Mouse (Mus musculus): ENCODE data around the gene Mboat2. TPM values are rescaled to one million over a fixed set of nuclear protein-coding genes. Genes with fewer than 3 reads are reported as not detected.

The Mboat2 gene
- polyA plus RNA-seq, 1 experiment from 2014 or later, result 75.6 TPM

DNA sequence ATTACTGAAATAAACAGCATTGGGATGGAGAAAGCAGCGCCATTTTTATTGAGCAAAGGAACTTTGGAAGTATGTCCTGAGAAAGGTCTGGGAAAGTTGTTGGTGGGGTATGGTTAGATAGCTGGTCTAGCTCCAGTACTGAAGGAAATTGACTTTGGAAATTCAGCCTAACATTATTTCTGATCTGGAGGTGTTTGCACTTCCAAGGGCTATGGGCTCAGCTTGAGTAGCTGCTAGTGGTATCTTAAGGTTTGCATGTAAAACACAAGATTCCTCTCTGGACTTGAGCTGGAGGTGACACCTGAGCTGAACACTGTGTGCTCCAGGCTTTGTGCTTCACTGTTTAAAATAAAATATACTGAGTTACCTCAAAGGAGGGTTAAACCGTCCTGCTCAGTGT is 1.8 kb downstream of the Mboat2 start:
- H3K4me3 ChIP-seq (replicated peaks), result peak overlapping the region; percentile 90
- WGBS, result 20% methylated on average over 2 of the region's 2 CpGs
- no peak for ATAC-seq
- H3K27me3 ChIP-seq, result no peaks in the 10 kb centered on the region
- H3K27ac ChIP-seq, result no peak overlapping the region
- H3K4me1 ChIP-seq (replicated peaks), result peaks cover 52% of the 10 kb centered on the region
- peak overlapping the region; percentile 92 for H3K9ac ChIP-seq (replicated peaks)
- no peaks in the 10 kb centered on the region for H3K9me3 ChIP-seq
- H3K4me2 ChIP-seq (replicated peaks), result peak overlapping the region; percentile 80
- H3K36me3 ChIP-seq, result no peaks in the 10 kb centered on the region

DNA sequence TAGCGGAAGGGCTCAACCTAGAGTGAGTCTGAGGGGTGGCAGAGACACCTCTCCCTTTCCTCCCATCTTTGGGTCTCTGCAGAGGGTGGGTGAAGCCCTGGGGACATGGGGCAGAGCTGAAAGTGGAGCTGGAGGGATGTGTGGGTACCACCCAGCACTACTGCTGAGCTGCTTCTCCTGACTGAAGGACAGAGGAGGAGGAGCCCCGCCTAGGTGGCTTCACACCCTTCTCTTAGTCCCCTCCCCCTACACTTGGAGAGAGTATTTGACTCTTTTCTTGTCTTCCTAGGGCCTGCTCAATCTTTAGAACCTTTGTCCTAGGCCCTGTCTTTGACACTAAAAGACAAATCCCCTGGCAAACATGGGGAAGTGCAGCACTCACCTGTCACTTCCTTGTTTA is 7.3 kb downstream of the Mboat2 start:
- H3K9ac ChIP-seq (replicated peaks), result no peak overlapping the region
- H3K27ac ChIP-seq, result no peak overlapping the region
- no peak overlapping the region for H3K4me2 ChIP-seq (replicated peaks)
- H3K36me3 ChIP-seq, result no peaks in the 10 kb centered on the region
- peaks cover 70% of the 10 kb centered on the region for H3K4me1 ChIP-seq (replicated peaks)
- ATAC-seq, result peak; percentile 27; the same call in 1 of the 2 replicates
- no peaks in the 10 kb centered on the region for H3K9me3 ChIP-seq
- no peak overlapping the region for H3K4me3 ChIP-seq (replicated peaks)
- 69% methylated on average over 2 of the region's 2 CpGs for WGBS
- no peaks in the 10 kb centered on the region for H3K27me3 ChIP-seq

DNA sequence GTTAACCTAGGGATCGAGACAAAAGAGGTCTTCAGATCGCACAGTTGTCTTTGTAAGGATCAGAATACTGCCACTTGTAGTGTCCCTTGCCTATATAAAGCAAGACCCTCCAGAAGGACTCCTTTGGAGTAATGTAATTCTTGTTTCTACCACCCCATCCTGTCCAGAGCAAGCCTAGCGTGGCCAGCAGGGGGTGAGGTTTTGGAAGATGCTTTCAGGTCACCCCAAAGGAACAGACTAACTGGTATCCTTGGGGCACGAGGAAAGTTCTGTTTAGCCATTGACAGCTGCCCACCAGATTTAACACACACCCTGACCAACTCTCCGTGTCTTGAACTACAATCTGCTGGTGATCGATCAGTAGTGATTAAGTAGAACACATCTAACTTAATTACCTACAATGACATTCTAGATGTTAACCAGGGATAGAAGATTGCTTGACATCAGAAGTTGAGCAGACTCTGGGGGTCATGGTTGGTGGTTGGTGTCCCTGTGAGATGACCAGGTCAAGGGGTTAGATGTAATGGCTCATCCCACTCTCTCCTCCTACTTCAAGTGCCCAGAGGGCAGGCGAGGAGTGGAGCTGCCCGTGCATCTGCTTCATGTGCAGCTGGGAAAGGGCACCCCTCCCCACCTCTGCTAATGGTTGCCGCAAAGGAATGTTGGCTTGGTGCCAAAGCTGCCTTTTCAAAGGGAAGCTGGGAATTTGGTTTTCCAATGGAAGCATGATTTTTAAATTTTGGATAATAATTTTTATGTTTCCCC is 10.6 kb downstream of the Mboat2 start:
- WGBS, result 59% methylated on average over 9 of the region's 9 CpGs
- peaks cover 77% of the 10 kb centered on the region for H3K4me1 ChIP-seq (replicated peaks)
- peak; percentile 66; the same call in 1 of the 2 replicates for ATAC-seq

GRCm38 (mm10) chr12:24842299-24842910 is 11.7 kb downstream of the Mboat2 start:
- no peaks in the 10 kb centered on the region for H3K27me3 ChIP-seq
- H3K4me2 ChIP-seq (replicated peaks), result 0 out of 2 replicates have a peak overlapping the region, but pooled peaks have one; percentile 1
- peaks cover 71% of the 10 kb centered on the region for H3K4me1 ChIP-seq (replicated peaks)
- H3K4me3 ChIP-seq (replicated peaks), result no peak overlapping the region
- no peak for ATAC-seq
- no peak overlapping the region for H3K27ac ChIP-seq
- H3K9me3 ChIP-seq, result no peaks in the 10 kb centered on the region
- no peak overlapping the region for H3K9ac ChIP-seq (replicated peaks)
- 38% methylated on average over 11 of the region's 11 CpGs for WGBS
- H3K36me3 ChIP-seq, result no peaks in the 10 kb centered on the region

More for the DNA sequence above, 10.6 kb downstream of the Mboat2 start:
- Histone ChIP-seq H3K36me3 (no peaks in the 10 kb centered on the region), H3K9me3 (no peaks in the 10 kb centered on the region), H3K27me3 (no peaks in the 10 kb centered on the region), H3K27ac (no peak overlapping the region), H3K4me2 (replicated peaks) (no peak overlapping the region), H3K9ac (replicated peaks) (no peak overlapping the region), H3K4me3 (replicated peaks) (no peak overlapping the region)

- no peak overlapping the region for H3K27ac ChIP-seq
- H3K9ac ChIP-seq (replicated peaks), result no peak overlapping the region
- H3K36me3 ChIP-seq, result no peaks in the 10 kb centered on the region
- no peaks in the 10 kb centered on the region for H3K9me3 ChIP-seq
- 77% methylated on average over 7 of the region's 7 CpGs for WGBS
- H3K4me3 ChIP-seq (replicated peaks), result no peak overlapping the region
- no peak for ATAC-seq
- H3K4me1 ChIP-seq (replicated peaks), result peaks cover 62% of the 10 kb centered on the region
- no peak overlapping the region for H3K4me2 ChIP-seq (replicated peaks)
- no peaks in the 10 kb centered on the region for H3K27me3 ChIP-seq
Measured at GRCm38 (mm10) chr12:24843395-24844072, 12.9 kb downstream of the Mboat2 start.

DNA sequence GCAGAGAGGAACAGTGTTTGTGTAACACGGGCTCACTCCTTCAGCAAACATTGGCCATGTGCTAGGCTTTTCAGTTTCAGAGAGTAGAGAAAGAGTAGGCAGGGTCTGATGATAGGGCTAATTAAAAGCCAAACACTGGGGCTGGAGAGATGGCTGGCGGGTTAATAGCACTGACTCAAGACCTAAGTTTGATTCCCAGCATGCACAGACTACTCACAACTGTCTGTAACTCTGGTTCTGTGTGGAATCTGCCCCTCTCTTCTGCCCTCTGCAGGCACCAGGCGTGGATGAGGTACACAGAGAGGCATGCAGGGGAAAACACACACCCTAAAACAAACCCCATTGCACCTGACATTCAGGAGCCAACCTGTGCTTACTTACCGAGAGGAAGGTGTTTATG is 14.7 kb downstream of the Mboat2 start:
- Histone ChIP-seq H3K4me1 (replicated peaks) (peaks cover 50% of the 10 kb centered on the region), H3K4me3 (replicated peaks) (no peak overlapping the region), H3K36me3 (no peaks in the 10 kb centered on the region), H3K27me3 (no peaks in the 10 kb centered on the region), H3K4me2 (replicated peaks) (no peak overlapping the region), H3K27ac (no peak overlapping the region), H3K9me3 (no peaks in the 10 kb centered on the region), H3K9ac (replicated peaks) (no peak overlapping the region)
- 82% methylated on average over 4 of the region's 4 CpGs for WGBS
- ATAC-seq, result no peak

GRCm38 (mm10) chr12:24848107-24848506 is 17.4 kb downstream of the Mboat2 start:
- no peak overlapping the region for H3K4me2 ChIP-seq (replicated peaks)
- no peak overlapping the region for H3K9ac ChIP-seq (replicated peaks)
- no peaks in the 10 kb centered on the region for H3K36me3 ChIP-seq
- no peaks in the 10 kb centered on the region for H3K27me3 ChIP-seq
- H3K9me3 ChIP-seq, result no peaks in the 10 kb centered on the region
- H3K4me1 ChIP-seq (replicated peaks), result peaks cover 30% of the 10 kb centered on the region
- ATAC-seq, result no peak
- no peak overlapping the region for H3K4me3 ChIP-seq (replicated peaks)
- 85% methylated on average over 5 of the region's 5 CpGs for WGBS
- no peak overlapping the region for H3K27ac ChIP-seq

- Histone ChIP-seq H3K27ac (no peak overlapping the region), H3K9ac (replicated peaks) (no peak overlapping the region), H3K4me1 (replicated peaks) (peaks cover 14% of the 10 kb centered on the region), H3K4me2 (replicated peaks) (no peak overlapping the region), H3K36me3 (no peaks in the 10 kb centered on the region), H3K4me3 (replicated peaks) (no peak overlapping the region), H3K9me3 (no peaks in the 10 kb centered on the region), H3K27me3 (no peaks in the 10 kb centered on the region)
- ATAC-seq, result no peak
- WGBS, result 86% methylated on average over 5 of the region's 5 CpGs
Measured at GRCm38 (mm10) chr12:24857354-24857753, 26.7 kb downstream of the Mboat2 start.

- Histone ChIP-seq H3K9ac (replicated peaks) (no peak overlapping the region), H3K27ac (no peak overlapping the region), H3K4me2 (replicated peaks) (no peak overlapping the region), H3K4me3 (replicated peaks) (no peak overlapping the region), H3K27me3 (no peaks in the 10 kb centered on the region), H3K36me3 (no peaks in the 10 kb centered on the region), H3K9me3 (no peaks in the 10 kb centered on the region), H3K4me1 (replicated peaks) (peaks cover 21% of the 10 kb centered on the region)
- ATAC-seq, result no peak; the same call in 1 of the 2 replicates
- 75% methylated on average over 7 of the region's 7 CpGs for WGBS
Measured at GRCm38 (mm10) chr12:24859357-24859756, 28.7 kb downstream of the Mboat2 start.

- Histone ChIP-seq H3K9ac (replicated peaks) (no peak overlapping the region), H3K4me3 (replicated peaks) (no peak overlapping the region), H3K27ac (no peak overlapping the region), H3K4me1 (replicated peaks) (peaks cover 29% of the 10 kb centered on the region), H3K27me3 (no peaks in the 10 kb centered on the region), H3K4me2 (replicated peaks) (no peak overlapping the region), H3K36me3 (no peaks in the 10 kb centered on the region), H3K9me3 (no peaks in the 10 kb centered on the region)
- ATAC-seq, result no peak
- WGBS, result 88% methylated on average over 9 of the region's 9 CpGs
Measured at GRCm38 (mm10) chr12:24860436-24860835, 29.8 kb downstream of the Mboat2 start.

GRCm38 (mm10) chr12:24863762-24864161 is 33.1 kb downstream of the Mboat2 start:
- H3K9me3 ChIP-seq, result no peaks in the 10 kb centered on the region
- H3K27ac ChIP-seq, result no peak overlapping the region
- H3K4me2 ChIP-seq (replicated peaks), result no peak overlapping the region
- 79% methylated on average over 1 of the region's 1 CpGs for WGBS
- no peak for ATAC-seq
- H3K4me3 ChIP-seq (replicated peaks), result no peak overlapping the region
- H3K36me3 ChIP-seq, result no peaks in the 10 kb centered on the region
- no peaks in the 10 kb centered on the region for H3K27me3 ChIP-seq
- no peak overlapping the region for H3K9ac ChIP-seq (replicated peaks)
- H3K4me1 ChIP-seq (replicated peaks), result peaks cover 23% of the 10 kb centered on the region

GRCm38 (mm10) chr12:24866645-24867044 is 36.0 kb downstream of the Mboat2 start:
- H3K4me1 ChIP-seq (replicated peaks), result peaks cover 18% of the 10 kb centered on the region
- no peaks in the 10 kb centered on the region for H3K36me3 ChIP-seq
- H3K9me3 ChIP-seq, result no peaks in the 10 kb centered on the region
- no peak overlapping the region for H3K9ac ChIP-seq (replicated peaks)
- H3K4me2 ChIP-seq (replicated peaks), result no peak overlapping the region
- H3K27me3 ChIP-seq, result no peaks in the 10 kb centered on the region
- ATAC-seq, result no peak
- 93% methylated on average over 6 of the region's 6 CpGs for WGBS
- no peak overlapping the region for H3K4me3 ChIP-seq (replicated peaks)
- H3K27ac ChIP-seq, result no peak overlapping the region

Data from midbrain, embryonic 13.5 days (tissue).